Mouse (Mus musculus) MEL (cell line): ENCODE results near the gene Kdelc1. TPM values are rescaled to one million over a fixed set of nuclear protein-coding genes. Genes with fewer than 3 reads are reported as not detected.

Experiments used
- DNase-seq: peaks from one replicate; pipeline ENCODE4 v3.0.0; 2011; ENCODE audit warnings: low read depth, low spot score
- H3K27ac ChIP-seq: 2 replicates; pipeline ENCODE4 v1.5.1; 2012; ENCODE audit warnings: low read depth, mild to moderate bottlenecking, control low read depth, low read length, moderate library complexity; ENCODE audit not compliant: control insufficient read depth
- H3K27me3 ChIP-seq, 2 experiments: fragments of 150-350 bp in 1 of 2; sonication (generic) in 1 of 2; 2 replicates each; pipeline ENCODE4 v1.6.1; 2012; ENCODE audit warnings: low read length in 2 of 2, mild to moderate bottlenecking in 2 of 2, improper control_type of control experiment in 1 of 2, moderate library complexity in 1 of 2; ENCODE audit not compliant: insufficient read depth in 2 of 2, control insufficient read depth in 1 of 2
- H3K36me3 ChIP-seq, 2 experiments: 2 replicates each; pipeline ENCODE4 v1.6.1; 2012 to 2014; ENCODE audit warnings: low read length in 2 of 2, improper control_type of control experiment in 1 of 2, inconsistent platforms in 1 of 2, mild to moderate bottlenecking in 1 of 2; ENCODE audit not compliant: insufficient read depth in 2 of 2, control insufficient read depth in 1 of 2
- H3K4me1 ChIP-seq, 2 experiments: fragments of 150-350 bp in 1 of 2; sonication (generic) in 1 of 2; 2 replicates each; pipeline ENCODE4 v1.6.1; 2012; ENCODE audit warnings: low read length in 2 of 2, improper control_type of control experiment in 1 of 2, mild to moderate bottlenecking in 1 of 2; ENCODE audit not compliant: insufficient read depth in 2 of 2, control insufficient read depth in 1 of 2
- H3K4me3 ChIP-seq, 2 experiments: fragments of 150-350 bp in 1 of 2; sonication (generic) in 1 of 2; 2 replicates each; pipeline ENCODE4 v1.5.1; 2012; ENCODE audit warnings: low read depth in 2 of 2, low read length in 2 of 2, mild to moderate bottlenecking in 2 of 2, moderate library complexity in 2 of 2, control low read depth in 1 of 2, improper control_type of control experiment in 1 of 2; ENCODE audit not compliant: control insufficient read depth in 1 of 2, insufficient read depth in 1 of 2
- H3K79me2 ChIP-seq: 2 replicates; pipeline ENCODE4 v1.6.1; 2012; ENCODE audit warnings: mild to moderate bottlenecking, low read length, moderate library complexity; ENCODE audit not compliant: control insufficient read depth, poor library complexity, insufficient read depth
- H3K9ac ChIP-seq: 2 replicates; pipeline ENCODE4 v1.6.1; 2012; ENCODE audit warnings: low read depth, mild to moderate bottlenecking, control low read depth, low read length, moderate library complexity; ENCODE audit not compliant: control insufficient read depth, poor library complexity, severe bottlenecking
- H3K9me3 ChIP-seq: fragments of 150-350 bp; sonication (generic); replicated peaks from 2 replicates; pipeline ENCODE4 v1.6.1; 2012; ENCODE audit warnings: mild to moderate bottlenecking, low read length, improper control_type of control experiment, moderate library complexity; ENCODE audit not compliant: insufficient read depth
- BHLHE40 ChIP-seq: IDR thresholded peaks from 2 replicates; pipeline ENCODE4 v1.6.1; 2012; ENCODE audit warnings: low read depth, mild to moderate bottlenecking, inconsistent platforms, low read length, improper control_type of control experiment, borderline replicate concordance
- CHD1 ChIP-seq: IDR thresholded peaks from 2 replicates; pipeline ENCODE4 v1.6.1; 2012; ENCODE audit warnings: low read depth, mild to moderate bottlenecking, inconsistent platforms, low read length, improper control_type of control experiment
- CHD2 ChIP-seq: IDR thresholded peaks from 2 replicates; pipeline ENCODE4 v1.6.1; 2011; ENCODE audit warnings: low read length, improper control_type of control experiment
- CTCF ChIP-seq, 3 experiments: IDR thresholded peaks in 2 of 3; conservative IDR thresholded peaks in 1 of 3; 2 replicates each; pipeline ENCODE4 v1.5.1; 2011 to 2012; ENCODE audit warnings: low read length in 3 of 3, low read depth in 2 of 3, mild to moderate bottlenecking in 2 of 3, improper control_type of control experiment in 1 of 3, inconsistent platforms in 1 of 3, mixed read lengths in 1 of 3, moderate library complexity in 1 of 3; ENCODE audit not compliant: control insufficient read depth in 1 of 3, insufficient read depth in 1 of 3, poor library complexity in 1 of 3, severe bottlenecking in 1 of 3
- ELF1 ChIP-seq: IDR thresholded peaks from 2 replicates; pipeline ENCODE4 v1.6.1; 2014; ENCODE audit warnings: low read depth, mild to moderate bottlenecking, inconsistent platforms, low read length, improper control_type of control experiment, moderate library complexity
- ETS1 ChIP-seq: IDR thresholded peaks from 2 replicates; pipeline ENCODE4 v1.6.1; 2012; ENCODE audit warnings: low read depth, mild to moderate bottlenecking, inconsistent platforms, low read length, improper control_type of control experiment, moderate library complexity
- GABPA ChIP-seq: IDR thresholded peaks from 2 replicates; pipeline ENCODE4 v1.6.1; 2012; ENCODE audit warnings: low read depth, mild to moderate bottlenecking, inconsistent platforms, low read length, improper control_type of control experiment, moderate library complexity
- GATA1 ChIP-seq: IDR thresholded peaks from 2 replicates; pipeline ENCODE4 v1.6.1; 2011; ENCODE audit warnings: low read depth, low read length, improper control_type of control experiment
- HCFC1 ChIP-seq: IDR thresholded peaks from 2 replicates; pipeline ENCODE4 v1.6.1; 2012; ENCODE audit warnings: low read depth, mild to moderate bottlenecking, inconsistent platforms, low read length, improper control_type of control experiment, moderate library complexity
- JUND ChIP-seq: IDR thresholded peaks from 2 replicates; pipeline ENCODE4 v1.6.1; 2011; ENCODE audit warnings: low read depth, mild to moderate bottlenecking, improper control_type of control experiment, low read length
- MAFK ChIP-seq: IDR thresholded peaks from 2 replicates; pipeline ENCODE4 v1.6.1; 2011; ENCODE audit warnings: low read depth, mild to moderate bottlenecking, low read length, improper control_type of control experiment, borderline replicate concordance
- MAX ChIP-seq: IDR thresholded peaks from 2 replicates; pipeline ENCODE4 v1.6.1; 2011; ENCODE audit warnings: low read length, improper control_type of control experiment
- MAZ ChIP-seq: IDR thresholded peaks from 2 replicates; pipeline ENCODE4 v1.6.1; 2012; ENCODE audit warnings: low read depth, mild to moderate bottlenecking, inconsistent platforms, low read length, improper control_type of control experiment
- MEF2A ChIP-seq: IDR thresholded peaks from 2 replicates; pipeline ENCODE4 v1.6.1; 2014; ENCODE audit warnings: low read depth, mild to moderate bottlenecking, inconsistent platforms, low read length, improper control_type of control experiment; ENCODE audit not compliant: poor library complexity, insufficient replicate concordance, severe bottlenecking; ENCODE audit errors: extremely low read depth
- MXI1 ChIP-seq: IDR thresholded peaks from 2 replicates; pipeline ENCODE4 v1.6.1; 2011; ENCODE audit warnings: mild to moderate bottlenecking, low read depth, low read length, improper control_type of control experiment
- MYB ChIP-seq: IDR thresholded peaks from 2 replicates; pipeline ENCODE4 v1.6.1; 2011; ENCODE audit warnings: mild to moderate bottlenecking, low read depth, low read length, improper control_type of control experiment
- MYC ChIP-seq: IDR thresholded peaks from 2 replicates; pipeline ENCODE4 v1.6.1; 2011; ENCODE audit warnings: low read depth, mild to moderate bottlenecking, low read length, improper control_type of control experiment, moderate library complexity
- NELFE ChIP-seq: IDR thresholded peaks from 2 replicates; pipeline ENCODE4 v1.6.1; 2011; ENCODE audit warnings: low read depth, low read length, improper control_type of control experiment
- NRF1 ChIP-seq: IDR thresholded peaks from 2 replicates; pipeline ENCODE4 v1.6.1; 2014; ENCODE audit warnings: low read depth, mild to moderate bottlenecking, inconsistent platforms, low read length, improper control_type of control experiment, moderate library complexity; ENCODE audit not compliant: poor library complexity, insufficient read depth, severe bottlenecking
- POLR2A ChIP-seq, 2 experiments: IDR thresholded peaks; 2 replicates each; pipeline ENCODE4 v1.6.1; 2011 to 2012; ENCODE audit warnings: low read length in 2 of 2, mild to moderate bottlenecking in 2 of 2, control low read depth in 1 of 2, improper control_type of control experiment in 1 of 2, low read depth in 1 of 2, moderate library complexity in 1 of 2; ENCODE audit not compliant: control insufficient read depth in 1 of 2, insufficient read depth in 1 of 2, poor library complexity in 1 of 2
- POLR2AphosphoS5 ChIP-seq: IDR thresholded peaks from 2 replicates; pipeline ENCODE4 v1.6.1; 2012; ENCODE audit warnings: low read depth, borderline replicate concordance, mild to moderate bottlenecking, inconsistent platforms, low read length, moderate library complexity, mixed read lengths
- RAD21 ChIP-seq: IDR thresholded peaks from 2 replicates; pipeline ENCODE4 v1.6.1; 2011; ENCODE audit warnings: mild to moderate bottlenecking, low read depth, low read length, improper control_type of control experiment
- RCOR1 ChIP-seq: IDR thresholded peaks from 2 replicates; pipeline ENCODE4 v1.6.1; 2012; ENCODE audit warnings: low read depth, mild to moderate bottlenecking, inconsistent platforms, low read length, improper control_type of control experiment
- SIN3A ChIP-seq: IDR thresholded peaks from 2 replicates; pipeline ENCODE4 v1.6.1; 2012; ENCODE audit warnings: low read length, improper control_type of control experiment, inconsistent platforms
- SMC3 ChIP-seq: IDR thresholded peaks from 2 replicates; pipeline ENCODE4 v1.6.1; 2011; ENCODE audit warnings: low read depth, low read length, improper control_type of control experiment
- TAL1 ChIP-seq: IDR thresholded peaks from 2 replicates; pipeline ENCODE4 v1.6.1; 2012; ENCODE audit warnings: mild to moderate bottlenecking, inconsistent platforms, low read length, moderate library complexity, mixed read lengths
- TBP ChIP-seq: IDR thresholded peaks from 2 replicates; pipeline ENCODE4 v1.8.0; 2011; ENCODE audit warnings: low read depth, low read length, improper control_type of control experiment
- TCF12 ChIP-seq: IDR thresholded peaks from 2 replicates; pipeline ENCODE4 v1.6.1; 2014; ENCODE audit warnings: low read depth, mild to moderate bottlenecking, inconsistent platforms, low read length, improper control_type of control experiment, moderate library complexity
- UBTF ChIP-seq: IDR thresholded peaks from 2 replicates; pipeline ENCODE4 v1.6.1; 2012; ENCODE audit warnings: low read depth, mild to moderate bottlenecking, inconsistent platforms, low read length, improper control_type of control experiment, moderate library complexity, borderline replicate concordance; ENCODE audit not compliant: insufficient read depth
- USF1 ChIP-seq: IDR thresholded peaks from 2 replicates; pipeline ENCODE4 v1.6.1; 2014; ENCODE audit warnings: low read depth, mild to moderate bottlenecking, inconsistent platforms, low read length, improper control_type of control experiment, moderate library complexity
- USF2 ChIP-seq, 2 experiments: IDR thresholded peaks; 2 replicates each; pipeline ENCODE4 v1.6.1; 2011 to 2012; ENCODE audit warnings: improper control_type of control experiment in 2 of 2, low read length in 2 of 2, borderline replicate concordance in 1 of 2, inconsistent platforms in 1 of 2, low read depth in 1 of 2, mild to moderate bottlenecking in 1 of 2; ENCODE audit not compliant: insufficient read depth in 1 of 2
- ZC3H11A ChIP-seq: IDR thresholded peaks from 2 replicates; pipeline ENCODE4 v1.6.1; 2012; ENCODE audit warnings: low read depth, mild to moderate bottlenecking, inconsistent platforms, low read length, improper control_type of control experiment
- ZKSCAN1 ChIP-seq: IDR thresholded peaks from 2 replicates; pipeline ENCODE4 v1.6.1; 2012; ENCODE audit warnings: low read depth, mild to moderate bottlenecking, inconsistent platforms, low read length, improper control_type of control experiment, moderate library complexity
- ZMIZ1 ChIP-seq: IDR thresholded peaks from 2 replicates; pipeline ENCODE4 v1.6.1; 2012; ENCODE audit warnings: low read depth, mild to moderate bottlenecking, inconsistent platforms, low read length, improper control_type of control experiment, moderate library complexity
- ZNF384 ChIP-seq: IDR thresholded peaks from 2 replicates; pipeline ENCODE4 v1.6.1; 2012; ENCODE audit warnings: low read depth, mild to moderate bottlenecking, inconsistent platforms, low read length, improper control_type of control experiment
- polyA plus RNA-seq, 2 experiments: library from polyadenylated mRNA; stranded (reverse) in 1 of 2; unstranded in 1 of 2; fragments of >175 nt in 1 of 2; fragments of >200 nt in 1 of 2; gene quantifications; 2 replicates each; pipeline versions ENCODE4 v1.2.1 to v1.2.4; 2012; ENCODE audit warnings: low replicate concordance in 2 of 2, low read depth in 1 of 2; ENCODE audit not compliant: insufficient read length in 2 of 2, insufficient read depth in 1 of 2, missing spikeins in 1 of 2
- total RNA-seq: library from RNA; depleted of rRNA; stranded (reverse); fragments of 300-350 nt; gene quantifications from 2 replicates; pipeline ENCODE4 v1.2.3, GENCODE M21; 2012

Kdelc1 gene
- total and polyA plus RNA-seq, 3 experiments, result 17.6 to 28.7 TPM; not detected in 1

GRCm38 (mm10) chr1:44101448-44102225 is 17.0 kb downstream of the Kdelc1 start (continued):
- TF ChIP-seq BHLHE40, result no peak
- TF ChIP-seq MXI1, result no peak; the same call in 1 of the 2 replicates
- TF ChIP-seq, all 39 proteins: peak for 12

GRCm38 (mm10) chr1:44064625-44065024 is 54.0 kb downstream of the Kdelc1 start:
- Histone ChIP-seq H3K9ac (no peak overlapping the region), H3K27me3 (no peaks in the 10 kb centered on the region), H3K27ac (no peak overlapping the region), H3K9me3 (no peaks in the 10 kb centered on the region), H3K79me2 (no peaks in the 10 kb centered on the region), H3K4me1 (peaks cover 0 to 2% of the 10 kb centered on the region in 2 experiments; a peak in 1 of 4 replicates), H3K36me3 (peaks cover 0 to 5% of the 10 kb centered on the region in 2 experiments; a peak in 2 of 4 replicates), H3K4me3 (no peak overlapping the region)
- peak; percentile 73 for DNase-seq
- TF ChIP-seq RAD21, result peak; percentile 85
- no peak for TF ChIP-seq USF2 (IDR thresholded peaks at IDR 0.05; ENCODE audit: borderline replicate concordance in 1 of 2, insufficient read depth in 1 of 2, low read depth in 1 of 2, low read length in 2 of 2)
- TF ChIP-seq ELF1, result no peak
- no peak for TF ChIP-seq USF1
- no peak for TF ChIP-seq ZKSCAN1
- TF ChIP-seq MYB, result no peak
- TF ChIP-seq CHD2, result no peak
- no peak for TF ChIP-seq ZNF384
- TF ChIP-seq TAL1, result no peak
- TF ChIP-seq POLR2AphosphoS5, result no peak
- no peak for TF ChIP-seq MAFK
- TF ChIP-seq CHD1, result no peak
- no peak for TF ChIP-seq MEF2A
- TF ChIP-seq HCFC1, result no peak
- TF ChIP-seq NRF1, result no peak
- no peak for TF ChIP-seq MAZ
- TF ChIP-seq ZC3H11A, result peak; percentile 83
- TF ChIP-seq ZMIZ1, result no peak
- TF ChIP-seq TBP, result no peak
- no peak for TF ChIP-seq MAX
- peak; percentile 46 to 87 (median 62) for TF ChIP-seq CTCF (IDR thresholded peaks at IDR 0.05 in 2 of 3, conservative IDR thresholded peaks at IDR 0.05 in 1 of 3; ENCODE audit: control insufficient read depth in 1 of 3, insufficient read depth in 1 of 3, low read depth in 2 of 3, low read length in 3 of 3, poor library complexity in 1 of 3, severe bottlenecking in 1 of 3)
- no peak for TF ChIP-seq GATA1
- no peak for TF ChIP-seq ETS1
- TF ChIP-seq UBTF, result no peak
- no peak for TF ChIP-seq GABPA
- TF ChIP-seq NELFE, result no peak
- TF ChIP-seq MYC, result no peak
- no peak for TF ChIP-seq JUND
- no peak for TF ChIP-seq SIN3A
- no peak for TF ChIP-seq POLR2A (IDR thresholded peaks at IDR 0.05; ENCODE audit: control insufficient read depth in 1 of 2, insufficient read depth in 1 of 2, low read depth in 1 of 2, low read length in 2 of 2, poor library complexity in 1 of 2)
- no peak for TF ChIP-seq RCOR1
- TF ChIP-seq TCF12, result no peak
- TF ChIP-seq SMC3, result peak; percentile 91
- TF ChIP-seq, all 39 proteins: peak for 4
